Mouse (Mus musculus) brain, embryonic 14.5 days (tissue): ENCODE measurements at regions not wholly inside any gene's neighbourhood (a gene's known extent, or its start where the extent isn't known, plus 50 kb on each side); places are given as distances from the start of the nearest gene placed in this dataset.

ENCODE experiments used
- CTCF ChIP-seq: fragments of 200-500 bp; IDR thresholded peaks from 2 replicates; pipeline ENCODE4 v1.5.1; 2012; ENCODE audit warnings: inconsistent platforms, mild to moderate bottlenecking, moderate library complexity, borderline replicate concordance; ENCODE audit not compliant: insufficient read depth, insufficient read length; ENCODE audit errors: extremely low read depth
- POLR2A ChIP-seq: fragments of 200-500 bp; IDR thresholded peaks from 2 replicates; pipeline ENCODE4 v1.6.1; 2012; ENCODE audit warnings: mild to moderate bottlenecking, inconsistent platforms, borderline replicate concordance; ENCODE audit not compliant: poor library complexity, insufficient read depth, insufficient read length, severe bottlenecking; ENCODE audit errors: extremely low read depth

GRCm38 (mm10) chr7:36940611-36941010 is 242.7 kb downstream of the Tshz3 start:
- TF ChIP-seq CTCF (no peak), POLR2A (no peak)
